Mouse (Mus musculus): ENCODE data around the gene Lrrc37a. TPM values are rescaled to one million over a fixed set of nuclear protein-coding genes. Genes with fewer than 3 reads are reported as not detected.

Gene Lrrc37a
- polyA plus RNA-seq, 1 experiment = not detected

- peaks cover 10% of the 10 kb centered on the region; the same call in 1 of the 2 replicates for H3K4me1 ChIP-seq (ENCODE audit: control insufficient read depth, insufficient read depth, low read length)
- no peak overlapping the region for H3K27ac ChIP-seq (ENCODE audit: insufficient read depth, low read depth, low read length)
- TF ChIP-seq POLR2A (IDR thresholded peaks at IDR 0.05; ENCODE audit: insufficient read depth, low read depth, low read length) (no peak), CTCF (IDR thresholded peaks at IDR 0.05; ENCODE audit: insufficient read depth, low read depth, low read length) (no peak)
- no peak overlapping the region for H3K4me3 ChIP-seq (ENCODE audit: insufficient read depth, low read depth, low read length)
Observed at GRCm38 (mm10) chr11:103404618-103405017, 99.8 kb downstream of the Lrrc37a start.

GRCm38 (mm10) chr11:103403776-103404175 is 100.6 kb downstream of the Lrrc37a start:
- WGBS = 83% methylated on average over 4 of the region's 4 CpGs
- H3K4me1 ChIP-seq (ENCODE audit: control insufficient read depth, insufficient read depth, low read length) = peaks cover 4% of the 10 kb centered on the region; the same call in 1 of the 2 replicates
- H3K4me3 ChIP-seq (ENCODE audit: insufficient read depth, low read depth, low read length) = no peak overlapping the region
- no peak for TF ChIP-seq POLR2A (IDR thresholded peaks at IDR 0.05; ENCODE audit: insufficient read depth, low read depth, low read length)
- no peak for TF ChIP-seq CTCF (IDR thresholded peaks at IDR 0.05; ENCODE audit: insufficient read depth, low read depth, low read length)
- no peak overlapping the region for H3K27ac ChIP-seq (ENCODE audit: insufficient read depth, low read depth, low read length)

GRCm38 (mm10) chr11:103402738-103403137 is 101.7 kb downstream of the Lrrc37a start:
- H3K27ac ChIP-seq (ENCODE audit: insufficient read depth, low read depth, low read length) = no peak overlapping the region
- 64% methylated on average over 5 of the region's 5 CpGs for WGBS
- no peak overlapping the region for H3K4me3 ChIP-seq (ENCODE audit: insufficient read depth, low read depth, low read length)
- peaks cover 3% of the 10 kb centered on the region; the same call in 1 of the 2 replicates for H3K4me1 ChIP-seq (ENCODE audit: control insufficient read depth, insufficient read depth, low read length)
- TF ChIP-seq CTCF (IDR thresholded peaks at IDR 0.05; ENCODE audit: insufficient read depth, low read depth, low read length) (no peak), POLR2A (IDR thresholded peaks at IDR 0.05; ENCODE audit: insufficient read depth, low read depth, low read length) (no peak)

GRCm38 (mm10) chr11:103402198-103402597 is 102.2 kb downstream of the Lrrc37a start:
- Histone ChIP-seq H3K27ac (ENCODE audit: insufficient read depth, low read depth, low read length) (no peak overlapping the region), H3K4me1 (ENCODE audit: control insufficient read depth, insufficient read depth, low read length) (peaks cover 3% of the 10 kb centered on the region; the same call in 1 of the 2 replicates), H3K4me3 (ENCODE audit: insufficient read depth, low read depth, low read length) (no peak overlapping the region)
- TF ChIP-seq POLR2A (IDR thresholded peaks at IDR 0.05; ENCODE audit: insufficient read depth, low read depth, low read length) (no peak), CTCF (IDR thresholded peaks at IDR 0.05; ENCODE audit: insufficient read depth, low read depth, low read length) (peak; percentile 46; the same call in 1 of the 2 replicates)
- WGBS = 70% methylated on average over 2 of the region's 2 CpGs

Other genes with a start within 250 kb of the Lrrc37a start
- gene Map3k14, start 237.1 kb downstream of the Lrrc37a start, polyA plus RNA-seq (2012; ENCODE audit: insufficient read depth, insufficient read length, low replicate concordance, missing spikeins) = not detected in 2 replicates
- not detected in 2 replicates for gene Arhgap27, start 140.9 kb downstream of the Lrrc37a start, polyA plus RNA-seq (2012; ENCODE audit: insufficient read depth, insufficient read length, low replicate concordance, missing spikeins)
- not detected in 2 replicates for gene Plekhm1, start 91.9 kb downstream of the Lrrc37a start, polyA plus RNA-seq (2012; ENCODE audit: insufficient read depth, insufficient read length, low replicate concordance, missing spikeins)
- not detected in 2 replicates for gene Gm884, start 116.5 kb upstream of the Lrrc37a start, polyA plus RNA-seq (2012; ENCODE audit: insufficient read depth, insufficient read length, low replicate concordance, missing spikeins)
- not detected in 2 replicates for gene Lyzl6, start 134.3 kb upstream of the Lrrc37a start, polyA plus RNA-seq (2012; ENCODE audit: insufficient read depth, insufficient read length, low replicate concordance, missing spikeins)
- not detected in 2 replicates for gene Rprml, start 145.0 kb upstream of the Lrrc37a start, polyA plus RNA-seq (2012; ENCODE audit: insufficient read depth, insufficient read length, low replicate concordance, missing spikeins)
- gene Gosr2, start 193.3 kb upstream of the Lrrc37a start, polyA plus RNA-seq (2012; ENCODE audit: insufficient read depth, insufficient read length, low replicate concordance, missing spikeins) = not detected in 2 replicates
- gene Wnt9b, start 245.2 kb upstream of the Lrrc37a start, polyA plus RNA-seq (2012; ENCODE audit: insufficient read depth, insufficient read length, low replicate concordance, missing spikeins) = not detected in 2 replicates

Measured in olfactory bulb, adult 2 months (tissue).